Comparison of ENCODE assay signal across 7 mouse cellular contexts in genomic region chr12:13268412-13268811, GRCm38 (mm10). TPM values are rescaled to one million over a fixed set of nuclear protein-coding genes. Genes with fewer than 3 reads are reported as not detected.
DNase-seq lines count a peak whose midpoint lies in the region; ATAC-seq and TF ChIP-seq lines count a peak whose summit lies in the region.

No protein-coding gene starts in this region.

- peak overlapping the region; percentile 85; the same call in 1 of the 2 replicates for H3K9ac ChIP-seq in lung, embryonic 14.5 days
- peak overlapping the region; percentile 32; the same call in 1 of the 2 replicates for H3K9ac ChIP-seq in forebrain, embryonic 11.5 days (ENCODE audit: low read length)
- no peak overlapping the region for H3K9ac ChIP-seq in limb, embryonic 15.5 days
- no peak overlapping the region for H3K9ac ChIP-seq in stomach, embryonic 14.5 days (replicated peaks; ENCODE audit: low read depth, low read length)

- peak overlapping the region; percentile 88 for H3K4me2 ChIP-seq in lung, embryonic 14.5 days
- H3K4me2 ChIP-seq in forebrain, embryonic 11.5 days (ENCODE audit: low read depth, low read length, severe bottlenecking), result peak overlapping the region; percentile 31
- peak overlapping the region; percentile 62; the same call in 1 of the 2 replicates for H3K4me2 ChIP-seq in limb, embryonic 15.5 days
- peak overlapping the region; percentile 35 for H3K4me2 ChIP-seq in stomach, embryonic 14.5 days (replicated peaks; ENCODE audit: low read depth, low read length)

- TF ChIP-seq CTCF in lung, embryonic 14.5 days (IDR thresholded peaks at IDR 0.05; ENCODE audit: low read depth), result no peak

- no peaks in the 10 kb centered on the region for H3K27me3 ChIP-seq in lung, embryonic 14.5 days (ENCODE audit: insufficient read depth, low read length)
- no peaks in the 10 kb centered on the region for H3K27me3 ChIP-seq in forebrain, embryonic 11.5 days (ENCODE audit: control insufficient read depth, insufficient read depth, low read length)
- H3K27me3 ChIP-seq in limb, embryonic 15.5 days, result no peaks in the 10 kb centered on the region
- H3K27me3 ChIP-seq in stomach, embryonic 14.5 days (ENCODE audit: control insufficient read depth, insufficient read depth, low read length), result no peaks in the 10 kb centered on the region

- H3K4me1 ChIP-seq in lung, embryonic 14.5 days (ENCODE audit: insufficient read depth), result peaks cover 3% of the 10 kb centered on the region
- H3K4me1 ChIP-seq in forebrain, embryonic 11.5 days (replicated peaks; ENCODE audit: control insufficient read depth, insufficient read depth, low read length), result peaks cover 3% of the 10 kb centered on the region; the same call in 1 of the 2 replicates
- peaks cover 7% of the 10 kb centered on the region; the same call in 1 of the 2 replicates for H3K4me1 ChIP-seq in limb, embryonic 15.5 days
- peaks cover 2% of the 10 kb centered on the region; the same call in 1 of the 2 replicates for H3K4me1 ChIP-seq in stomach, embryonic 14.5 days (ENCODE audit: control insufficient read depth, insufficient read depth, low read length)

- peak; percentile 45; the same call in 1 of the 2 replicates for ATAC-seq in lung, embryonic 14.5 days (ENCODE audit: insufficient read depth)
- ATAC-seq in forebrain, embryonic 11.5 days (replicated peaks; ENCODE audit: low FRiP score), result peak; percentile 48
- no peak for ATAC-seq in limb, embryonic 15.5 days (ENCODE audit: insufficient number of reproducible peaks, low FRiP score, low TSS enrichment, low read depth)
- no peak for ATAC-seq in stomach, embryonic 14.5 days (ENCODE audit: insufficient number of reproducible peaks, insufficient read depth, low FRiP score, low read depth)

- WGBS in lung, embryonic 14.5 days, result 41% methylated on average over 3 of the region's 3 CpGs
- WGBS in forebrain, embryonic 11.5 days, result 53% methylated on average over 3 of the region's 3 CpGs
- WGBS in limb, embryonic 15.5 days, result 54% methylated on average over 3 of the region's 3 CpGs
- 41% methylated on average over 3 of the region's 3 CpGs for WGBS in stomach, embryonic 14.5 days

- H3K9me3 ChIP-seq in lung, embryonic 14.5 days (ENCODE audit: low read depth, low read length), result no peaks in the 10 kb centered on the region
- no peaks in the 10 kb centered on the region for H3K9me3 ChIP-seq in forebrain, embryonic 11.5 days (ENCODE audit: control insufficient read depth, low read length)
- no peaks in the 10 kb centered on the region for H3K9me3 ChIP-seq in limb, embryonic 15.5 days
- H3K9me3 ChIP-seq in stomach, embryonic 14.5 days (ENCODE audit: control insufficient read depth, low read depth, low read length), result no peaks in the 10 kb centered on the region

- H3K27ac ChIP-seq in lung, embryonic 14.5 days (ENCODE audit: low read depth), result no peak overlapping the region
- H3K27ac ChIP-seq in forebrain, embryonic 11.5 days (ENCODE audit: low read depth, low read length), result no peak overlapping the region
- H3K27ac ChIP-seq in limb, embryonic 15.5 days, result no peak overlapping the region
- no peak overlapping the region for H3K27ac ChIP-seq in stomach, embryonic 14.5 days (ENCODE audit: low read length)

- DNase-seq in lung, embryonic 14.5 days, result no peak
- no peak for DNase-seq in lung, postnatal 14 days
- DNase-seq in forebrain, embryonic 11.5 days (ENCODE audit: low spot score), result no peak
- no peak for DNase-seq in right cerebral cortex, adult 18-20 months
- DNase-seq in adrenal gland, adult 8-10 months, result no peak

- H3K4me3 ChIP-seq in lung, embryonic 14.5 days (ENCODE audit: low read depth, low read length), result peak overlapping the region; percentile 81
- H3K4me3 ChIP-seq in forebrain, embryonic 11.5 days (ENCODE audit: low read depth, low read length), result no peak overlapping the region
- H3K4me3 ChIP-seq in limb, embryonic 15.5 days, result peak overlapping the region; percentile 71
- H3K4me3 ChIP-seq in stomach, embryonic 14.5 days (ENCODE audit: low read depth, low read length), result peak overlapping the region; percentile 63

- H3K36me3 ChIP-seq in lung, embryonic 14.5 days (ENCODE audit: insufficient read depth), result no peaks in the 10 kb centered on the region
- no peaks in the 10 kb centered on the region for H3K36me3 ChIP-seq in forebrain, embryonic 11.5 days (ENCODE audit: control insufficient read depth, insufficient read depth, low read length)
- no peaks in the 10 kb centered on the region; the same call in 1 of the 2 replicates for H3K36me3 ChIP-seq in limb, embryonic 15.5 days
- no peaks in the 10 kb centered on the region for H3K36me3 ChIP-seq in stomach, embryonic 14.5 days (ENCODE audit: control insufficient read depth, insufficient read depth, low read length)

RNA-seq across cellular contexts. Expression of gene Nbas, which starts 0.5 kb away (rescaled TPM):
- 16.6 and 19.1 TPM in 2 replicates for polyA plus RNA-seq in lung, embryonic 14.5 days (2014; fragmentation: Nextera tagmentation; extraction: Ambion mirVana)
- 15.9 and 18.9 TPM in 2 replicates for polyA plus RNA-seq in forebrain, embryonic 11.5 days (2014; fragmentation: Nextera tagmentation; extraction: Ambion mirVana)
- 13.0 and 14.0 TPM in 2 replicates for polyA plus RNA-seq in limb, embryonic 15.5 days (2015; fragmentation: Nextera tagmentation; extraction: Ambion mirVana)
- 27.7 and 28.8 TPM in 2 replicates for polyA plus RNA-seq in stomach, embryonic 14.5 days (2014; fragmentation: Nextera tagmentation; extraction: Ambion mirVana)
- 10 to 100 TPM; 30.2 to 37.3 (median 34.0) TPM for total RNA-seq in adrenal gland, adult 8-10 months (2022)

RNA-seq across cellular contexts. Expression of gene Ddx1, which starts 19.4 kb away (rescaled TPM):
- polyA plus RNA-seq in lung, embryonic 14.5 days (2014; fragmentation: Nextera tagmentation; extraction: Ambion mirVana), result 163 and 174 TPM in 2 replicates
- 194 and 201 TPM in 2 replicates for polyA plus RNA-seq in forebrain, embryonic 11.5 days (2014; fragmentation: Nextera tagmentation; extraction: Ambion mirVana)
- 120 and 127 TPM in 2 replicates for polyA plus RNA-seq in limb, embryonic 15.5 days (2015; fragmentation: Nextera tagmentation; extraction: Ambion mirVana)
- polyA plus RNA-seq in stomach, embryonic 14.5 days (2014; fragmentation: Nextera tagmentation; extraction: Ambion mirVana), result 152 and 153 TPM in 2 replicates
- total RNA-seq in adrenal gland, adult 8-10 months (2022), result 10 to 100 TPM; 85.9 to 96.7 (median 88.0) TPM

Comparison
In these comparisons a context has a peak if more than half of its experiments do, and no peak if none do; other contexts are left out.
1. ATAC-seq: peak in lung, embryonic 14.5 days (single experiment) and forebrain, embryonic 11.5 days (single experiment); none in limb, embryonic 15.5 days (single experiment) and stomach, embryonic 14.5 days (single experiment).
2. H3K4me2 ChIP-seq: peak in every context shown above with its lines; median percentile 88 in lung, embryonic 14.5 days; 62 in limb, embryonic 15.5 days; 35 in stomach, embryonic 14.5 days; 31 in forebrain, embryonic 11.5 days.
3. H3K9ac ChIP-seq: peak in lung, embryonic 14.5 days (single experiment) and forebrain, embryonic 11.5 days (single experiment); none in limb, embryonic 15.5 days (single experiment) and stomach, embryonic 14.5 days (single experiment).